ENCODE assay signal across 8 mouse cellular contexts in genomic region chr7:30323795-30324194, GRCm38 (mm10). TPM values are rescaled to one million over a fixed set of nuclear protein-coding genes. Genes with fewer than 3 reads are reported as not detected.
DNase-seq lines count a peak whose midpoint lies in the region; ATAC-seq and TF ChIP-seq lines count a peak whose summit lies in the region.

TSS of gene Sdhaf1 (minus strand) at chr7:30323895.

- DNase-seq in thymus, adult 2 months: no peak
- DNase-seq in thymus, postnatal 10 days (ENCODE audit: low spot score in 2 of 2): no peak
- DNase-seq in induced T-regulatory cell, adult 2 months (ENCODE audit: low read depth): peak; percentile 50
- no peak for DNase-seq in urinary bladder, postnatal 36 days (ENCODE audit: low spot score in 2 of 2)
- DNase-seq in left cerebral cortex, adult 18-20 months (ENCODE audit: low spot score in 2 of 2): no peak
- DNase-seq in gastrocnemius, adult 8-10 months (ENCODE audit: low spot score in 2 of 2): no peak

- peak within 1 kb of the TSS; percentile 84 for H3K27ac ChIP-seq in thymus, adult 2 months (ENCODE audit: control insufficient read depth, insufficient read depth, low read length)
- peak within 1 kb of the TSS; percentile 58; the same call in 1 of the 2 replicates for H3K27ac ChIP-seq in forebrain, embryonic 13.5 days
- no peak within 1 kb of the TSS for H3K27ac ChIP-seq in neural tube, embryonic 12.5 days

- peak within 1 kb of the TSS; percentile 63; the same call in 1 of the 2 replicates for H3K4me3 ChIP-seq in thymus, adult 2 months (ENCODE audit: control insufficient read depth, insufficient read depth, low read length)
- H3K4me3 ChIP-seq in forebrain, embryonic 13.5 days: peak within 1 kb of the TSS; percentile 83
- H3K4me3 ChIP-seq in neural tube, embryonic 12.5 days: peak within 1 kb of the TSS; percentile 83

- peak within 1 kb of the TSS; percentile 60 for H3K9ac ChIP-seq in forebrain, embryonic 13.5 days
- H3K9ac ChIP-seq in neural tube, embryonic 12.5 days: 0 out of 2 replicates have a peak within 1 kb of the TSS, but pooled peaks have one; percentile 86

- no peaks in the 10 kb centered on the region; the same call in 1 of the 2 replicates for H3K9me3 ChIP-seq in forebrain, embryonic 13.5 days (replicated peaks)
- H3K9me3 ChIP-seq in neural tube, embryonic 12.5 days: 0 out of 2 replicates have a peak, but pooled peaks cover 5% of the 10 kb centered on the region

- no peaks in the 10 kb centered on the region for H3K27me3 ChIP-seq in thymus, adult 2 months (ENCODE audit: control insufficient read depth, insufficient read depth, low read length)
- H3K27me3 ChIP-seq in forebrain, embryonic 13.5 days: 0 out of 2 replicates have a peak, but pooled peaks cover 3% of the 10 kb centered on the region
- H3K27me3 ChIP-seq in neural tube, embryonic 12.5 days (replicated peaks): 0 out of 2 replicates have a peak, but pooled peaks cover 12% of the 10 kb centered on the region

- peaks cover 15% of the 10 kb centered on the region for H3K4me1 ChIP-seq in thymus, adult 2 months (replicated peaks; ENCODE audit: control insufficient read depth, insufficient read depth, low read length)
- H3K4me1 ChIP-seq in forebrain, embryonic 13.5 days: peaks cover 23% of the 10 kb centered on the region
- peaks cover 22% of the 10 kb centered on the region for H3K4me1 ChIP-seq in neural tube, embryonic 12.5 days

- peak within 1 kb of the TSS; percentile 86 for H3K4me2 ChIP-seq in forebrain, embryonic 13.5 days
- H3K4me2 ChIP-seq in neural tube, embryonic 12.5 days (replicated peaks): peak within 1 kb of the TSS; percentile 83

- no peaks in the 10 kb centered on the region for H3K36me3 ChIP-seq in thymus, adult 2 months (ENCODE audit: control insufficient read depth, insufficient read depth, low read length)
- no peaks in the 10 kb centered on the region for H3K36me3 ChIP-seq in forebrain, embryonic 13.5 days (ENCODE audit: poor library complexity, severe bottlenecking)
- 0 out of 2 replicates have a peak, but pooled peaks cover 4% of the 10 kb centered on the region for H3K36me3 ChIP-seq in neural tube, embryonic 12.5 days

- TF ChIP-seq CTCF in thymus, adult 2 months (IDR thresholded peaks at IDR 0.05; ENCODE audit: borderline replicate concordance, control insufficient read depth, extremely low read depth, insufficient read depth, low read length, poor library complexity): no peak

- TF ChIP-seq POLR2A in thymus, adult 2 months (IDR thresholded peaks at IDR 0.05; ENCODE audit: control insufficient read depth, extremely low read depth, insufficient read depth, low read length, poor library complexity): no peak

- ATAC-seq in forebrain, embryonic 13.5 days: no peak
- no peak for ATAC-seq in neural tube, embryonic 12.5 days (ENCODE audit: low FRiP score, low read depth)

- whole genome bisulfite sequencing in thymus, adult 2 months: 85% methylated on average over 3 of the region's 3 CpGs
- 81% methylated on average over 3 of the region's 3 CpGs for WGBS in forebrain, embryonic 13.5 days
- 81% methylated on average over 3 of the region's 3 CpGs for WGBS in neural tube, embryonic 12.5 days

RNA-seq across cellular contexts. Expression of gene Sdhaf1, which starts in this region (rescaled TPM):
- polyA plus RNA-seq in thymus, adult 2 months (2012; rRNA removed): 26.9 and 31.7 TPM in 2 replicates
- polyA plus RNA-seq in forebrain, embryonic 13.5 days (2015; fragmentation: Nextera tagmentation; extraction: Ambion mirVana): 24.2 and 24.7 TPM in 2 replicates
- 25.9 and 26.7 TPM in 2 replicates for polyA plus RNA-seq in neural tube, embryonic 12.5 days (2016; fragmentation: Nextera tagmentation; extraction: Ambion mirVana)
- total RNA-seq in left cerebral cortex, adult 18-20 months (2021): 1 to 10 TPM; 6.4 to 7.5 TPM
- 1 to 10 TPM; 5.9 to 8.7 (median 7.5) TPM for total RNA-seq in gastrocnemius, adult 8-10 months (2022)
